Comparison of ENCODE assay signal across 11 mouse cellular contexts in genomic region chr9:63568808-63569207, GRCm38 (mm10). TPM values are rescaled to one million over a fixed set of nuclear protein-coding genes. Genes with fewer than 3 reads are reported as not detected.
DNase-seq lines count a peak whose midpoint lies in the region; ATAC-seq and TF ChIP-seq lines count a peak whose summit lies in the region.
"Had no signal": no experiment of that assay in that cellular context is flagged by ENCODE, and none has a peak within 500 bp of the region (broad histone marks: within the 10 kb centered on the region; RNA-seq: fewer than 3 reads in every experiment).

No protein-coding gene starts in this region.

- H3K27ac ChIP-seq in heart, embryonic 12.5 days (ENCODE audit: poor library complexity, severe bottlenecking): no peak overlapping the region
- H3K27ac ChIP-seq in heart, adult 2 months: no peak overlapping the region
- no peak overlapping the region for H3K27ac ChIP-seq in neural tube, embryonic 11.5 days (ENCODE audit: low read depth, low read length)
- H3K27ac ChIP-seq in heart, embryonic 15.5 days: no peak overlapping the region
- H3K27ac ChIP-seq in midbrain, embryonic 14.5 days (replicated peaks; ENCODE audit: low read depth, low read length): no peak overlapping the region

- WGBS in heart, embryonic 12.5 days: 10% methylated on average over 8 of the region's 8 CpGs
- WGBS in heart, adult 2 months: 13% methylated on average over 8 of the region's 8 CpGs
- WGBS in neural tube, embryonic 11.5 days: 28% methylated on average over 8 of the region's 8 CpGs
- WGBS in heart, embryonic 15.5 days: 4% methylated on average over 8 of the region's 8 CpGs
- WGBS in midbrain, embryonic 14.5 days: 9% methylated on average over 8 of the region's 8 CpGs

- no peaks in the 10 kb centered on the region; the same call in 1 of the 2 replicates for H3K9me3 ChIP-seq in heart, embryonic 12.5 days (replicated peaks)
- no peaks in the 10 kb centered on the region for H3K9me3 ChIP-seq in neural tube, embryonic 11.5 days (ENCODE audit: control insufficient read depth, low read length)
- H3K9me3 ChIP-seq in heart, embryonic 15.5 days (replicated peaks): no peaks in the 10 kb centered on the region
- no peaks in the 10 kb centered on the region for H3K9me3 ChIP-seq in midbrain, embryonic 14.5 days (ENCODE audit: control insufficient read depth, low read length)

- ATAC-seq in heart, embryonic 12.5 days (ENCODE audit: insufficient number of reproducible peaks, low FRiP score): 0 out of 2 replicates have a peak, but pooled peaks have one; percentile 33
- no peak for ATAC-seq in neural tube, embryonic 11.5 days (ENCODE audit: insufficient read depth, low FRiP score, low TSS enrichment)
- no peak for ATAC-seq in heart, embryonic 15.5 days (replicated peaks; ENCODE audit: insufficient number of reproducible peaks, insufficient read depth, low FRiP score, low read depth)
- no peak for ATAC-seq in midbrain, embryonic 14.5 days (ENCODE audit: low FRiP score, low TSS enrichment)

- H3K4me1 ChIP-seq in heart, embryonic 12.5 days (replicated peaks): peaks cover 21% of the 10 kb centered on the region
- H3K4me1 ChIP-seq in heart, adult 2 months (ENCODE audit: control insufficient read depth, insufficient read depth, low read length): peaks cover 2% of the 10 kb centered on the region; the same call in 1 of the 2 replicates
- peaks cover 5% of the 10 kb centered on the region for H3K4me1 ChIP-seq in neural tube, embryonic 11.5 days (ENCODE audit: control insufficient read depth, insufficient read depth, low read length)
- H3K4me1 ChIP-seq in heart, embryonic 15.5 days (replicated peaks): peaks cover 18% of the 10 kb centered on the region
- H3K4me1 ChIP-seq in midbrain, embryonic 14.5 days (ENCODE audit: control insufficient read depth, insufficient read depth, low read length): peaks cover 11% of the 10 kb centered on the region; the same call in 1 of the 2 replicates

- no peaks in the 10 kb centered on the region for H3K79me2 ChIP-seq in heart, adult 2 months (replicated peaks; ENCODE audit: control insufficient read depth, insufficient read depth, low read length)

- H3K9ac ChIP-seq in heart, embryonic 12.5 days: no peak overlapping the region
- no peak overlapping the region for H3K9ac ChIP-seq in heart, adult 2 months (ENCODE audit: low read depth, low read length)
- H3K9ac ChIP-seq in neural tube, embryonic 11.5 days (ENCODE audit: low read length): no peak overlapping the region
- no peak overlapping the region for H3K9ac ChIP-seq in heart, embryonic 15.5 days
- H3K9ac ChIP-seq in midbrain, embryonic 14.5 days (replicated peaks; ENCODE audit: low read length): no peak overlapping the region; the same call in 1 of the 2 replicates

- TF ChIP-seq CTCF in heart, adult 2 months (IDR thresholded peaks at IDR 0.05): no peak

- H3K4me2 ChIP-seq in heart, embryonic 12.5 days: peak overlapping the region; percentile 48
- H3K4me2 ChIP-seq in neural tube, embryonic 11.5 days (ENCODE audit: low read depth): no peak overlapping the region
- H3K4me2 ChIP-seq in heart, embryonic 15.5 days: peak overlapping the region; percentile 44
- H3K4me2 ChIP-seq in midbrain, embryonic 14.5 days (ENCODE audit: low read length): no peak overlapping the region

- no peak for TF ChIP-seq POLR2A in heart, adult 2 months (IDR thresholded peaks at IDR 0.05; ENCODE audit: insufficient read depth, low read depth, low read length)

- H3K27me3 ChIP-seq in heart, embryonic 12.5 days (replicated peaks): 0 out of 2 replicates have a peak, but pooled peaks cover 5% of the 10 kb centered on the region
- no peaks in the 10 kb centered on the region; the same call in 1 of the 2 replicates for H3K27me3 ChIP-seq in heart, adult 2 months (ENCODE audit: control insufficient read depth, insufficient read depth, low read length)
- H3K27me3 ChIP-seq in neural tube, embryonic 11.5 days (ENCODE audit: control insufficient read depth, insufficient read depth, low read length): no peaks in the 10 kb centered on the region
- H3K27me3 ChIP-seq in heart, embryonic 15.5 days: no peaks in the 10 kb centered on the region
- no peaks in the 10 kb centered on the region for H3K27me3 ChIP-seq in midbrain, embryonic 14.5 days (ENCODE audit: control insufficient read depth, insufficient read depth, low read length)
- H3K27me3 ChIP-seq: CH12.LX had no signal

- DNase-seq in heart, adult 2 months: no peak
- DNase-seq in neural tube, embryonic 11.5 days (ENCODE audit: low spot score): peak; percentile 38
- DNase-seq in neural tube, embryonic 10.5 days (ENCODE audit: extremely low spot score, low spot score): no peak
- peak; percentile 63 for DNase-seq in midbrain, embryonic 14.5 days
- DNase-seq in gastrocnemius, adult 18-20 months (ENCODE audit: low spot score): no peak
- no peak for DNase-seq in cerebellum, postnatal 25 days

- intact Hi-C loops in heart, adult 2 months (cut with DNase I): no loop called here

- no peaks in the 10 kb centered on the region for H3K36me3 ChIP-seq in heart, embryonic 12.5 days
- H3K36me3 ChIP-seq in heart, adult 2 months (ENCODE audit: control insufficient read depth, insufficient read depth, low read length): no peaks in the 10 kb centered on the region
- no peaks in the 10 kb centered on the region for H3K36me3 ChIP-seq in neural tube, embryonic 11.5 days (ENCODE audit: control insufficient read depth, insufficient read depth, low read length)
- no peaks in the 10 kb centered on the region for H3K36me3 ChIP-seq in heart, embryonic 15.5 days
- H3K36me3 ChIP-seq in midbrain, embryonic 14.5 days (ENCODE audit: control insufficient read depth, insufficient read depth, low read length): no peaks in the 10 kb centered on the region

- H3K4me3 ChIP-seq in heart, embryonic 12.5 days: no peak overlapping the region
- H3K4me3 ChIP-seq in heart, adult 2 months: no peak overlapping the region
- H3K4me3 ChIP-seq in neural tube, embryonic 11.5 days (ENCODE audit: low read depth, low read length): no peak overlapping the region
- no peak overlapping the region for H3K4me3 ChIP-seq in heart, embryonic 15.5 days
- no peak overlapping the region for H3K4me3 ChIP-seq in midbrain, embryonic 14.5 days (replicated peaks; ENCODE audit: low read depth, low read length)

- TF ChIP-seq EP300 in heart, adult 2 months (IDR thresholded peaks at IDR 0.05; ENCODE audit: insufficient read depth, low read depth, low read length): no peak

RNA-seq across cellular contexts. Expression of gene Iqch, which starts 33.5 kb away (rescaled TPM):
- 0.08 TPM in 1 of 2 replicates, not detected in the other for polyA plus RNA-seq in heart, embryonic 12.5 days (2016; fragmentation: Nextera tagmentation; extraction: Ambion mirVana)
- total RNA-seq in heart, adult 2 months (2021): not detected
- 0.06 TPM in 1 of 2 replicates, not detected in the other for polyA plus RNA-seq in heart, adult 2 months (2012; rRNA removed)
- 0.12 and 0.19 TPM in 2 replicates for polyA plus RNA-seq in neural tube, embryonic 11.5 days (2014; fragmentation: Nextera tagmentation; extraction: Ambion mirVana)
- 0.04 and 0.09 TPM in 2 replicates for polyA plus RNA-seq in heart, embryonic 15.5 days (2015; fragmentation: Nextera tagmentation; extraction: Ambion mirVana)
- polyA plus RNA-seq in midbrain, embryonic 14.5 days (2014; fragmentation: Nextera tagmentation; extraction: Ambion mirVana): 0.11 and 0.12 TPM in 2 replicates
- total RNA-seq in gastrocnemius, adult 18-20 months (2021): not detected
- total RNA-seq: gastrocnemius, postnatal 4 days had no signal
- polyA plus RNA-seq: liver, embryonic 16.5 days had no signal

RNA-seq across cellular contexts. Expression of gene Aagab, which starts 33.7 kb away (rescaled TPM):
- 23.2 and 26.2 TPM in 2 replicates for polyA plus RNA-seq in heart, embryonic 12.5 days (2016; fragmentation: Nextera tagmentation; extraction: Ambion mirVana)
- 10 to 100 TPM; 17.0 to 19.2 TPM for total RNA-seq in heart, adult 2 months (2021)
- 6.8 and 10.9 TPM in 2 replicates for polyA plus RNA-seq in heart, adult 2 months (2012; rRNA removed)
- polyA plus RNA-seq in neural tube, embryonic 11.5 days (2014; fragmentation: Nextera tagmentation; extraction: Ambion mirVana): 51.9 and 54.3 TPM in 2 replicates
- 24.7 and 25.3 TPM in 2 replicates for polyA plus RNA-seq in heart, embryonic 15.5 days (2015; fragmentation: Nextera tagmentation; extraction: Ambion mirVana)
- polyA plus RNA-seq in midbrain, embryonic 14.5 days (2014; fragmentation: Nextera tagmentation; extraction: Ambion mirVana): 52.9 and 64.5 TPM in 2 replicates
- total RNA-seq in gastrocnemius, adult 18-20 months (2021): 10 to 100 TPM; 12.1 to 14.2 TPM

Comparison
In these comparisons a context has a peak if more than half of its experiments do, and no peak if none do; other contexts are left out.
1. DNase-seq: peak in neural tube, embryonic 11.5 days (single experiment) and midbrain, embryonic 14.5 days (single experiment); none in heart, adult 2 months (0 of 2), neural tube, embryonic 10.5 days (single experiment), gastrocnemius, adult 18-20 months (single experiment) and cerebellum, postnatal 25 days (0 of 2).
2. H3K4me2 ChIP-seq: peak in heart, embryonic 12.5 days (single experiment) and heart, embryonic 15.5 days (single experiment); none in neural tube, embryonic 11.5 days (single experiment) and midbrain, embryonic 14.5 days (single experiment).